11 mouse cellular contexts compared by ENCODE assay signal in the genomic region with DNA sequence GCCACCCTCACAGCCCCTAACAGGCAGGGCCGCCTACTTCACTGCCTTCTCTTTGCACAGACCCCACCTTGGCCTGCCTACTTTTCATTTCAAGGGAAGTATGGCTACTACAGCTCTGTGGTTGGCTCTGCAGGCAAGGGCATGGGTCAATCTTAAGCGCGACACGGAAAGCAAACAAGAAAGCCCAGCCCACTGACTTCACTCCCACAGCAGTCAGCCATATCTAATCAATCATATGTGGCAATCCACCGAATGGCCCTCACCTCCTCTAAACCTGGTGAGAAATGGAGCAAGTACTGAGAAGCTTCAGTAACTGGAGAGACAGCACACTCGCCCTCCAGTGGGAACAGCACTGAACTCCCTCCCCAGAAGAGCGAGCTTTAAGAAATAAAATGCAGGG. TPM values are rescaled to one million over a fixed set of nuclear protein-coding genes. Genes with fewer than 3 reads are reported as not detected.
DNase-seq lines count a peak whose midpoint lies in the region; ATAC-seq and TF ChIP-seq lines count a peak whose summit lies in the region.
"Had no signal": no experiment of that assay in that cellular context is flagged by ENCODE, and none has a peak within 500 bp of the region (broad histone marks: within the 10 kb centered on the region; RNA-seq: fewer than 3 reads in every experiment).

No protein-coding gene starts in this region.

- peak; percentile 26; the same call in 1 of the 2 replicates for TF ChIP-seq CTCF in gastrocnemius, adult 2 months (IDR thresholded peaks at IDR 0.05)

- peak overlapping the region; percentile 92 for H3K4me2 ChIP-seq in liver, embryonic 11.5 days
- H3K4me2 ChIP-seq: neural tube, embryonic 15.5 days had no signal

- H3K27ac ChIP-seq in gastrocnemius, adult 2 months: peak overlapping the region; percentile 100
- no peak overlapping the region for H3K27ac ChIP-seq in liver, embryonic 11.5 days (ENCODE audit: low read depth, low read length)
- H3K27ac ChIP-seq: neural tube, embryonic 15.5 days had no signal

- H3K4me1 ChIP-seq in liver, embryonic 11.5 days (replicated peaks; ENCODE audit: control insufficient read depth, insufficient read depth, low read length): peaks cover 37% of the 10 kb centered on the region

- no peaks in the 10 kb centered on the region for H3K9me3 ChIP-seq in liver, embryonic 11.5 days (ENCODE audit: control insufficient read depth, low read length)
- H3K9me3 ChIP-seq: neural tube, embryonic 15.5 days had no signal

- DNase-seq in gastrocnemius, adult 2 months: no peak
- no peak for DNase-seq in gastrocnemius, adult 18-20 months (ENCODE audit: low spot score)
- DNase-seq in thymus, postnatal 0 days (ENCODE audit: low spot score): peak; percentile 16
- no peak for DNase-seq in thymus, postnatal 36 days
- DNase-seq in liver, embryonic 11.5 days (ENCODE audit: low spot score): no peak
- DNase-seq in yolk sac, embryonic 10.5 days (ENCODE audit: low spot score): peak; percentile 70
- no peak for DNase-seq in layer of hippocampus, adult 18-20 months (ENCODE audit: low spot score in 2 of 2)
- DNase-seq in gastrocnemius, postnatal 25 days: no peak
- DNase-seq: kidney, postnatal 4 days; midbrain, embryonic 14.5 days had no signal

- WGBS in liver, embryonic 11.5 days: 24% methylated on average over 7 of the region's 7 CpGs

- H3K36me3 ChIP-seq in liver, embryonic 11.5 days (ENCODE audit: control insufficient read depth, insufficient read depth, low read length): no peaks in the 10 kb centered on the region
- H3K36me3 ChIP-seq: neural tube, embryonic 15.5 days had no signal

- no peaks in the 10 kb centered on the region for H3K27me3 ChIP-seq in liver, embryonic 11.5 days (replicated peaks; ENCODE audit: control insufficient read depth, insufficient read depth, low read length)
- H3K27me3 ChIP-seq: neural tube, embryonic 15.5 days had no signal

- 0 out of 2 replicates have a peak, but pooled peaks have one; percentile 2 for ATAC-seq in liver, embryonic 11.5 days (replicated peaks; ENCODE audit: low FRiP score)

- H3K4me3 ChIP-seq in gastrocnemius, adult 2 months: peak overlapping the region; percentile 90
- H3K4me3 ChIP-seq in liver, embryonic 11.5 days (ENCODE audit: low read depth, low read length): no peak overlapping the region
- H3K4me3 ChIP-seq: neural tube, embryonic 15.5 days had no signal

- H3K9ac ChIP-seq in liver, embryonic 11.5 days (ENCODE audit: low read depth, low read length): no peak overlapping the region
- H3K9ac ChIP-seq: neural tube, embryonic 15.5 days had no signal

- intact Hi-C loops in gastrocnemius, adult 2 months (cut with DNase I): no loop called here

RNA-seq across cellular contexts. Expression of gene Atl2, which starts 4.0 kb away (rescaled TPM):
- 100 to 1,000 TPM; 119 to 137 TPM for total RNA-seq in gastrocnemius, adult 2 months (2021)
- total RNA-seq in gastrocnemius, adult 18-20 months (2021): 100 to 1,000 TPM; 143 to 147 TPM
- polyA plus RNA-seq in thymus, postnatal 0 days (2015; fragmentation: Nextera tagmentation; extraction: Ambion mirVana): 130 and 146 TPM in 2 replicates
- polyA plus RNA-seq in liver, embryonic 11.5 days (2014; fragmentation: Nextera tagmentation; extraction: Ambion mirVana): 51.0 and 58.7 TPM in 2 replicates
- 10 to 100 TPM; 49.9 to 56.0 TPM for total RNA-seq in layer of hippocampus, adult 18-20 months (2021)
- 100 to 1,000 TPM in 1 of 2 experiments, 10 to 100 TPM in 1; 86.3 to 101 TPM for total RNA-seq in gastrocnemius, postnatal 25 days (2021)

Comparison
In these comparisons a context has a peak if more than half of its experiments do, and no peak if none do; other contexts are left out.
1. DNase-seq: peak in thymus, postnatal 0 days (single experiment) and yolk sac, embryonic 10.5 days (single experiment); none in gastrocnemius, adult 2 months (single experiment), gastrocnemius, adult 18-20 months (single experiment), thymus, postnatal 36 days (0 of 2), liver, embryonic 11.5 days (single experiment), layer of hippocampus, adult 18-20 months (0 of 2) and gastrocnemius, postnatal 25 days (single experiment).